In genomic region chr13:21200043-21200999, GRCm38 (mm10) we compare ENCODE assay signal across 8 mouse cellular contexts. TPM values are rescaled to one million over a fixed set of nuclear protein-coding genes. Genes with fewer than 3 reads are reported as not detected.
A peak's percentile ranks its signal among the peaks of the same experiment; 100 is the strongest.
DNase-seq lines count a peak whose midpoint lies in the region; ATAC-seq and TF ChIP-seq lines count a peak whose summit lies in the region.

No protein-coding gene starts in this region.

- H3K4me1 ChIP-seq in hindbrain, postnatal 0 days (ENCODE audit: insufficient read depth, low read length) = no peaks in the 10 kb centered on the region

- no peaks in the 10 kb centered on the region for H3K9me3 ChIP-seq in hindbrain, postnatal 0 days (ENCODE audit: low read length)

- H3K27ac ChIP-seq in hindbrain, postnatal 0 days = peak overlapping the region; percentile 71
- peak overlapping the region; percentile 88 for H3K27ac ChIP-seq in left cerebral cortex, adult 2 months

- peak overlapping the region; percentile 51 for H3K9ac ChIP-seq in hindbrain, postnatal 0 days (replicated peaks; ENCODE audit: low read length)

- intact Hi-C loops in left cerebral cortex, adult 2 months (cut with DNase I) = loop anchor here (1.0 to 5.0 kb wide), 7 partner anchors 21 to 126 kb away; partner anchors contain the start of gene Trim27

- peak; percentile 97 for ATAC-seq in hindbrain, postnatal 0 days
- ATAC-seq in megakaryocyte, adult 5-6 weeks (ENCODE audit: poor library complexity, severe bottlenecking) = peak; percentile 96

- H3K36me3 ChIP-seq in hindbrain, postnatal 0 days (ENCODE audit: insufficient read depth, low read length) = no peaks in the 10 kb centered on the region

- peak overlapping the region; percentile 67 for H3K4me3 ChIP-seq in hindbrain, postnatal 0 days (ENCODE audit: low read length)
- peak overlapping the region; percentile 86 for H3K4me3 ChIP-seq in left cerebral cortex, adult 2 months

- no peaks in the 10 kb centered on the region for H3K27me3 ChIP-seq in hindbrain, postnatal 0 days (ENCODE audit: insufficient read depth, low read length)

- H3K4me2 ChIP-seq in hindbrain, postnatal 0 days (ENCODE audit: low read depth, low read length) = peak overlapping the region; percentile 65

- WGBS in hindbrain, postnatal 0 days = 3% methylated on average over 48 of the region's 48 CpGs

- peak; percentile 93 for TF ChIP-seq CTCF in hindbrain, postnatal 0 days (IDR thresholded peaks at IDR 0.05; ENCODE audit: low read depth)
- TF ChIP-seq CTCF in left cerebral cortex, adult 2 months (IDR thresholded peaks at IDR 0.05) = peak; percentile 93

- peak; percentile 87 for DNase-seq in T-cell, adult 2 months (ENCODE audit: low spot score)
- peak; percentile 96 to 99 for DNase-seq in cerebellum, postnatal 36 days
- DNase-seq in gastrocnemius, adult 18-20 months (ENCODE audit: low spot score) = peak; percentile 94
- peak; percentile 95 for DNase-seq in hindbrain, postnatal 0 days (ENCODE audit: low spot score)
- peak; percentile 95 to 99 for DNase-seq in left cerebral cortex, adult 2 months (ENCODE audit: extremely low spot score in 1 of 2, low spot score in 2 of 2)
- DNase-seq in right cerebral cortex, adult 2 months (ENCODE audit: low spot score in 2 of 2) = peak; percentile 97 to 99
- peak; percentile 93 for DNase-seq in urinary bladder, postnatal 14 days (ENCODE audit: low spot score)

RNA-seq across cellular contexts. Expression of gene Trim27, which starts 21.1 kb away (rescaled TPM):
- total RNA-seq in gastrocnemius, adult 18-20 months (2021) = 10 to 100 TPM; 21.0 to 22.0 TPM
- total RNA-seq in hindbrain, postnatal 0 days (2014; rRNA removed) = 84.9 and 107 TPM in 2 replicates
- polyA plus RNA-seq in hindbrain, postnatal 0 days (2015; fragmentation: Nextera tagmentation; extraction: Ambion mirVana) = 68.3 and 69.1 TPM in 2 replicates
- total RNA-seq in left cerebral cortex, adult 2 months (2021) = 10 to 100 TPM; 33.6 to 36.5 TPM
- total RNA-seq in megakaryocyte, adult 5-6 weeks (2015) = 47.7 and 50.6 TPM in 2 replicates
- 79.9 and 84.0 TPM in 2 replicates for total RNA-seq in megakaryocyte, adult 5-6 weeks (2017)

RNA-seq across cellular contexts. Expression of gene Olfr1368, which starts 54.7 kb away (rescaled TPM):
- not detected for total RNA-seq in gastrocnemius, adult 18-20 months (2021)
- total RNA-seq in hindbrain, postnatal 0 days (2014; rRNA removed) = not detected in 2 replicates
- polyA plus RNA-seq in hindbrain, postnatal 0 days (2015; fragmentation: Nextera tagmentation; extraction: Ambion mirVana) = not detected in 2 replicates
- not detected for total RNA-seq in left cerebral cortex, adult 2 months (2021)
- total RNA-seq in megakaryocyte, adult 5-6 weeks (2015) = not detected in 2 replicates
- not detected in 2 replicates for total RNA-seq in megakaryocyte, adult 5-6 weeks (2017)

Comparison
In these comparisons a context has a peak if more than half of its experiments do, and no peak if none do; other contexts are left out.
1. Peak in every context shown above with its lines: DNase-seq, ATAC-seq, H3K4me3 ChIP-seq and H3K27ac ChIP-seq.